Mouse (Mus musculus) bone marrow macrophage, adult 2 months (primary cell): ENCODE measurements around the gene Crygn.

Source experiments
- CTCF ChIP-seq: IDR thresholded peaks from 2 replicates; pipeline ENCODE4 v1.5.1; 2012; ENCODE audit warnings: low read depth, mild to moderate bottlenecking, low read length, moderate library complexity
- POLR2A ChIP-seq: IDR thresholded peaks from 2 replicates; pipeline ENCODE4 v1.6.1; 2012; ENCODE audit warnings: mild to moderate bottlenecking, low read depth, low read length, borderline replicate concordance

GRCm38 (mm10) chr5:24718076-24718475 is 39.7 kb downstream of the Crygn start:
- TF ChIP-seq CTCF, result no peak
- no peak for TF ChIP-seq POLR2A
